Mouse (Mus musculus) ovary, adult 18-20 months (tissue): Measurements from ENCODE around the gene Tinagl1.
A peak's percentile ranks its signal among the peaks of the same experiment; 100 is the strongest.

ENCODE experiments used
- DNase-seq: peaks from one replicate; pipeline ENCODE4 v3.0.0; 2022; ENCODE audit warnings: low spot score, mixed read lengths

Gene Tinagl1

GRCm38 (mm10) chr4:130139214-130139492 is 35.8 kb downstream of the Tinagl1 start, which contains the start of gene Hcrtr1:
Hcrtr1 (minus strand) TSS chr4:130139359.
- DNase-seq: no peak

GRCm38 (mm10) chr4:130138441-130139213 is 36.3 kb downstream of the Tinagl1 start:
- no peak for DNase-seq

- no peak for DNase-seq
Measured at GRCm38 (mm10) chr4:130133399-130133798, 41.5 kb downstream of the Tinagl1 start.

GRCm38 (mm10) chr4:130131448-130132105 is 43.3 kb downstream of the Tinagl1 start:
- DNase-seq: no peak

GRCm38 (mm10) chr4:130130641-130131350 is 44.1 kb downstream of the Tinagl1 start:
- peak; percentile 62 for DNase-seq

- no peak for DNase-seq
Measured at GRCm38 (mm10) chr4:130130082-130130481, 44.8 kb downstream of the Tinagl1 start.

- no peak for DNase-seq
Measured at GRCm38 (mm10) chr4:130128907-130129306, 46.0 kb downstream of the Tinagl1 start.

- no peak for DNase-seq
Measured at GRCm38 (mm10) chr4:130125935-130126334, 49.0 kb downstream of the Tinagl1 start.

GRCm38 (mm10) chr4:130125164-130125563 is 49.8 kb downstream of the Tinagl1 start:
- no peak for DNase-seq

GRCm38 (mm10) chr4:130124110-130124509 is 50.8 kb downstream of the Tinagl1 start:
- no peak for DNase-seq

- no peak for DNase-seq
Measured at GRCm38 (mm10) chr4:130123020-130123419, 51.9 kb downstream of the Tinagl1 start.

- no peak for DNase-seq
Measured at GRCm38 (mm10) chr4:130121560-130121959, 53.4 kb downstream of the Tinagl1 start.

GRCm38 (mm10) chr4:130120752-130121151 is 54.2 kb downstream of the Tinagl1 start:
- DNase-seq: no peak
